Mouse (Mus musculus) neural tube, embryonic 13.5 days (tissue): ENCODE measurements at regions not wholly inside any gene's neighbourhood (a gene's known extent, or its start where the extent isn't known, plus 50 kb on each side); places are given as distances from the start of the nearest gene placed in this dataset.
"Not testable (repeated sequence)": the region's sequence is repeated elsewhere in the genome, so short reads cannot be mapped to it uniquely, and the experiment has no call there.

ENCODE experiments used
- ATAC-seq: fragments of 200-750 bp; cut with Nextera tagmentation; 2 replicates; pipeline ENCODE4 v1.8.0; 2017; ENCODE audit warnings: low read depth, mild to moderate bottlenecking, moderate TSS enrichment, moderate library complexity
- H3K27ac ChIP-seq: fragments of 300-500 bp; sonication (generic); replicated peaks from 2 replicates; pipeline ENCODE4 v1.5.1; 2015; ENCODE audit warnings: moderate library complexity, mild to moderate bottlenecking, inconsistent platforms
- H3K27me3 ChIP-seq: fragments of 300-500 bp; sonication (generic); 2 replicates; pipeline ENCODE4 v1.6.1; 2015; ENCODE audit warnings: mild to moderate bottlenecking, inconsistent platforms
- H3K36me3 ChIP-seq: fragments of 300-500 bp; sonication (generic); 2 replicates; pipeline ENCODE4 v1.6.1; 2015; ENCODE audit warnings: mild to moderate bottlenecking, inconsistent platforms
- H3K4me1 ChIP-seq: fragments of 300-500 bp; sonication (generic); replicated peaks from 2 replicates; pipeline ENCODE4 v1.6.1; 2015; ENCODE audit warnings: inconsistent platforms
- H3K4me2 ChIP-seq: fragments of 300-500 bp; sonication (generic); 2 replicates; pipeline ENCODE4 v1.6.1; 2015; ENCODE audit warnings: inconsistent platforms, mild to moderate bottlenecking, moderate library complexity
- H3K4me3 ChIP-seq: fragments of 300-500 bp; sonication (generic); 2 replicates; pipeline ENCODE4 v1.5.1; 2015; ENCODE audit warnings: mild to moderate bottlenecking, inconsistent platforms
- H3K9ac ChIP-seq: fragments of 300-500 bp; sonication (generic); 2 replicates; pipeline ENCODE4 v1.6.1; 2015; ENCODE audit warnings: moderate library complexity, mild to moderate bottlenecking, inconsistent platforms
- H3K9me3 ChIP-seq: fragments of 300-500 bp; sonication (generic); 2 replicates; pipeline ENCODE4 v1.6.1; 2016; ENCODE audit warnings: inconsistent platforms
- WGBS: fragments of 180-500 bp; shearing (Covaris S2); methylation state at CpG from one replicate; pipeline ENCODE4 v1.1.7; 2015; 5-methylcytosine and 5-hydroxymethylcytosine counted together

- H3K4me3 ChIP-seq, H3K9me3 ChIP-seq, H3K36me3 ChIP-seq, ATAC-seq, H3K9ac ChIP-seq, H3K27ac ChIP-seq, H3K4me2 ChIP-seq: not testable (repeated sequence)
- peaks cover 24% of the 10 kb centered on the region for H3K27me3 ChIP-seq
- H3K4me1 ChIP-seq: peaks cover 51% of the 10 kb centered on the region
- WGBS: 12% methylated on average over 8 of the region's 8 CpGs
Measured at GRCm38 (mm10) chr15:84616880-84617279, 52.5 kb upstream of the Prr5 start.

- Histone ChIP-seq H3K27me3 (peaks cover 29% of the 10 kb centered on the region), H3K27ac (0 out of 2 replicates have a peak overlapping the region, but pooled peaks have one; percentile 18), H3K4me1 (peaks cover 38% of the 10 kb centered on the region), H3K36me3 (no peaks in the 10 kb centered on the region), H3K4me2 (no peak overlapping the region), H3K4me3 (no peak overlapping the region), H3K9ac (no peak overlapping the region), H3K9me3 (no peaks in the 10 kb centered on the region)
- ATAC-seq: peak; percentile 72; the same call in 1 of the 2 replicates
- 55% methylated on average over 17 of the region's 17 CpGs for WGBS
Measured at GRCm38 (mm10) chr15:84613536-84614527, 55.6 kb upstream of the Prr5 start.

- Histone ChIP-seq H3K9me3 (no peaks in the 10 kb centered on the region), H3K4me2 (no peak overlapping the region), H3K9ac (no peak overlapping the region), H3K4me3 (no peak overlapping the region), H3K4me1 (peaks cover 38% of the 10 kb centered on the region), H3K36me3 (no peaks in the 10 kb centered on the region), H3K27me3 (peaks cover 29% of the 10 kb centered on the region), H3K27ac (peak overlapping the region; percentile 18; the same call in 1 of the 2 replicates)
- peak; percentile 52 for ATAC-seq
- WGBS: 17% methylated on average over 2 of the region's 2 CpGs
Measured at GRCm38 (mm10) chr15:84612961-84613360, 55.3 kb upstream of the Rtl6 start.

GRCm38 (mm10) chr15:84609825-84610442, 52.3 kb upstream of the Rtl6 start:
- 67% methylated on average over 15 of the region's 15 CpGs for WGBS
- ATAC-seq: no peak

GRCm38 (mm10) chr15:84609063-84609462, 51.4 kb upstream of the Rtl6 start:
- Histone ChIP-seq H3K9ac (no peak overlapping the region), H3K4me3 (no peak overlapping the region), H3K4me1 (peaks cover 30% of the 10 kb centered on the region), H3K27me3 (peaks cover 5% of the 10 kb centered on the region), H3K36me3 (no peaks in the 10 kb centered on the region), H3K4me2 (no peak overlapping the region), H3K27ac (no peak overlapping the region), H3K9me3 (0 out of 2 replicates have a peak, but pooled peaks cover 6% of the 10 kb centered on the region)
- WGBS: 81% methylated on average over 5 of the region's 5 CpGs
- no peak for ATAC-seq

More at GRCm38 (mm10) chr15:84609825-84610442, 52.3 kb upstream of the Rtl6 start:
- Histone ChIP-seq H3K4me2 (no peak overlapping the region), H3K9me3 (0 out of 2 replicates have a peak, but pooled peaks cover 6% of the 10 kb centered on the region), H3K27me3 (peaks cover 11% of the 10 kb centered on the region), H3K27ac (no peak overlapping the region), H3K4me3 (no peak overlapping the region), H3K4me1 (peaks cover 31% of the 10 kb centered on the region), H3K36me3 (no peaks in the 10 kb centered on the region), H3K9ac (no peak overlapping the region)
